In the genomic region with DNA sequence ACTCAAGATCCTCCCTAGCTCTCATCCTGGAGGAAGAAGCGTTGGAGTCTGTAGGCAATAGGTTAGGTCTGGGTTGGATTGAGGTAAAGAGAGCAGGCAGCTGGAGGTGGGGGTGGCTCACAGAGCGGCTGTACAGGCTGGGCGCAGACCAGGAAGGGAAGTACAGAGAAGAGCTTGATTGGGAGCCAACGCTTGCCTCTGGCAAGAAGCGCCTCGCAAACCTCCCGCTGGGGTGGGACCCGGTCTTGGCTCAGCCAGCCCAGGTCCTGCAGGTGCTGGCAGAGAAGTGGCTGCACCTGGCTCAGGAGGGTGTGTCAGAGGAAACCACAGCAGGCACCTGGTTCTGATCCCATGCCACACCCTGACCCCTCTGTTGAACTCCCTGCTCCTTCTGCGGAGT, we compare ENCODE assay signal across 8 mouse cellular contexts.
DNase-seq lines count a peak whose midpoint lies in the region; ATAC-seq and TF ChIP-seq lines count a peak whose summit lies in the region.

No protein-coding gene starts in this region.

- H3K9me3 ChIP-seq in forebrain, embryonic 10.5 days = no peaks in the 10 kb centered on the region
- H3K9me3 ChIP-seq in forebrain, embryonic 11.5 days (ENCODE audit: control insufficient read depth, low read length) = no peaks in the 10 kb centered on the region
- no peaks in the 10 kb centered on the region for H3K9me3 ChIP-seq in MEL (replicated peaks; ENCODE audit: insufficient read depth, low read length)
- no peaks in the 10 kb centered on the region for H3K9me3 ChIP-seq in heart, postnatal 0 days (replicated peaks; ENCODE audit: control insufficient read depth, low read length)
- H3K9me3 ChIP-seq in limb, embryonic 10.5 days (replicated peaks) = no peaks in the 10 kb centered on the region
- no peaks in the 10 kb centered on the region for H3K9me3 ChIP-seq in forebrain, embryonic 13.5 days (replicated peaks)

- TF ChIP-seq EP300 in MEL (IDR thresholded peaks at IDR 0.05; ENCODE audit: low read depth in 1 of 2, low read length in 2 of 2) = 0 out of 4 replicates have a peak, but pooled peaks of 1 of the 2 experiments have one; percentile 3
- no peak for TF ChIP-seq EP300 in heart, postnatal 0 days (IDR thresholded peaks at IDR 0.05; ENCODE audit: low read depth)

- ATAC-seq in forebrain, embryonic 11.5 days (replicated peaks; ENCODE audit: low FRiP score) = no peak
- ATAC-seq in heart, postnatal 0 days (ENCODE audit: insufficient read depth, low read depth) = no peak
- ATAC-seq in forebrain, embryonic 13.5 days = no peak

- 0 out of 2 replicates have a peak overlapping the region, but pooled peaks have one; percentile 36 for H3K27ac ChIP-seq in forebrain, embryonic 10.5 days
- no peak overlapping the region for H3K27ac ChIP-seq in forebrain, embryonic 11.5 days (ENCODE audit: low read depth, low read length)
- H3K27ac ChIP-seq in MEL (ENCODE audit: control insufficient read depth, low read depth, low read length) = no peak overlapping the region
- H3K27ac ChIP-seq in heart, postnatal 0 days (ENCODE audit: low read depth) = peak overlapping the region; percentile 32; the same call in 1 of the 2 replicates
- peak overlapping the region; percentile 33; the same call in 1 of the 2 replicates for H3K27ac ChIP-seq in limb, embryonic 10.5 days
- no peak overlapping the region for H3K27ac ChIP-seq in forebrain, embryonic 13.5 days

- no peak overlapping the region for H3K9ac ChIP-seq in forebrain, embryonic 11.5 days (ENCODE audit: low read length)
- no peak overlapping the region for H3K9ac ChIP-seq in MEL (ENCODE audit: control insufficient read depth, low read depth, low read length, poor library complexity, severe bottlenecking)
- H3K9ac ChIP-seq in heart, postnatal 0 days (replicated peaks; ENCODE audit: low read depth, low read length) = no peak overlapping the region
- H3K9ac ChIP-seq in forebrain, embryonic 13.5 days = no peak overlapping the region

- H3K4me2 ChIP-seq in forebrain, embryonic 11.5 days (ENCODE audit: low read depth, low read length, severe bottlenecking) = no peak overlapping the region
- peak overlapping the region; percentile 20 for H3K4me2 ChIP-seq in heart, postnatal 0 days (ENCODE audit: low read depth, low read length)
- no peak overlapping the region for H3K4me2 ChIP-seq in forebrain, embryonic 13.5 days

- no peaks in the 10 kb centered on the region for H3K79me2 ChIP-seq in MEL (ENCODE audit: control insufficient read depth, insufficient read depth, low read length, poor library complexity)

- 49% methylated on average over 9 of the region's 9 CpGs for whole genome bisulfite sequencing in forebrain, embryonic 10.5 days
- 65% methylated on average over 9 of the region's 9 CpGs for WGBS in forebrain, embryonic 11.5 days
- 23% methylated on average over 9 of the region's 9 CpGs for WGBS in heart, postnatal 0 days
- WGBS in limb, embryonic 10.5 days = 34% methylated on average over 9 of the region's 9 CpGs
- 54% methylated on average over 9 of the region's 9 CpGs for WGBS in forebrain, embryonic 13.5 days

- TF ChIP-seq POLR2A in MEL (IDR thresholded peaks at IDR 0.05; ENCODE audit: control insufficient read depth in 1 of 2, insufficient read depth in 1 of 2, low read depth in 1 of 2, low read length in 2 of 2, poor library complexity in 1 of 2) = no peak

- no peaks in the 10 kb centered on the region for H3K36me3 ChIP-seq in forebrain, embryonic 10.5 days (replicated peaks)
- H3K36me3 ChIP-seq in forebrain, embryonic 11.5 days (ENCODE audit: control insufficient read depth, insufficient read depth, low read length) = no peaks in the 10 kb centered on the region
- peaks cover 0 to 4% of the 10 kb centered on the region in 2 experiments; a peak in 1 of 4 replicates for H3K36me3 ChIP-seq in MEL (ENCODE audit: control insufficient read depth in 1 of 2, insufficient read depth in 2 of 2, low read length in 2 of 2)
- H3K36me3 ChIP-seq in heart, postnatal 0 days (replicated peaks; ENCODE audit: control insufficient read depth, insufficient read depth, low read length) = no peaks in the 10 kb centered on the region
- H3K36me3 ChIP-seq in limb, embryonic 10.5 days = no peaks in the 10 kb centered on the region
- H3K36me3 ChIP-seq in forebrain, embryonic 13.5 days (ENCODE audit: poor library complexity, severe bottlenecking) = no peaks in the 10 kb centered on the region

- TF ChIP-seq RAD21 in MEL (IDR thresholded peaks at IDR 0.05; ENCODE audit: low read depth, low read length) = no peak

- TF ChIP-seq CTCF in MEL (IDR thresholded peaks at IDR 0.05 in 2 of 3, conservative IDR thresholded peaks at IDR 0.05 in 1 of 3; ENCODE audit: control insufficient read depth in 1 of 3, insufficient read depth in 1 of 3, low read depth in 2 of 3, low read length in 3 of 3, poor library complexity in 1 of 3, severe bottlenecking in 1 of 3) = no peak
- TF ChIP-seq CTCF in heart, postnatal 0 days (IDR thresholded peaks at IDR 0.05; ENCODE audit: low read depth) = no peak

- DNase-seq in forebrain, embryonic 10.5 days (ENCODE audit: extremely low spot score, low spot score) = no peak
- DNase-seq in forebrain, embryonic 11.5 days (ENCODE audit: low spot score) = no peak
- DNase-seq in MEL (ENCODE audit: low read depth, low spot score) = peak; percentile 80
- peak; percentile 35 for DNase-seq in heart, postnatal 0 days (ENCODE audit: low spot score)
- DNase-seq in limb, embryonic 10.5 days (ENCODE audit: low spot score) = peak; percentile 41
- peak; percentile 38 for DNase-seq in ovary, postnatal 14 days (ENCODE audit: low spot score)
- DNase-seq in left cerebral cortex, adult 11 months (ENCODE audit: low spot score) = no peak

- no peak overlapping the region for H3K4me3 ChIP-seq in forebrain, embryonic 10.5 days
- no peak overlapping the region for H3K4me3 ChIP-seq in forebrain, embryonic 11.5 days (ENCODE audit: low read depth, low read length)
- H3K4me3 ChIP-seq in MEL (ENCODE audit: control insufficient read depth in 1 of 2, insufficient read depth in 1 of 2, low read depth in 2 of 2, low read length in 2 of 2) = no peak overlapping the region
- no peak overlapping the region for H3K4me3 ChIP-seq in heart, postnatal 0 days (ENCODE audit: low read depth, low read length)
- no peak overlapping the region for H3K4me3 ChIP-seq in limb, embryonic 10.5 days
- H3K4me3 ChIP-seq in forebrain, embryonic 13.5 days = no peak overlapping the region

- H3K27me3 ChIP-seq in forebrain, embryonic 10.5 days (ENCODE audit: poor library complexity, severe bottlenecking) = peaks cover 6% of the 10 kb centered on the region; the same call in 1 of the 2 replicates
- no peaks in the 10 kb centered on the region for H3K27me3 ChIP-seq in forebrain, embryonic 11.5 days (ENCODE audit: control insufficient read depth, insufficient read depth, low read length)
- no peaks in the 10 kb centered on the region for H3K27me3 ChIP-seq in MEL (ENCODE audit: control insufficient read depth in 1 of 2, insufficient read depth in 2 of 2, low read length in 2 of 2)
- H3K27me3 ChIP-seq in heart, postnatal 0 days (ENCODE audit: control insufficient read depth, insufficient read depth, low read length) = no peaks in the 10 kb centered on the region
- H3K27me3 ChIP-seq in limb, embryonic 10.5 days (ENCODE audit: low read depth, poor library complexity, severe bottlenecking) = no peaks in the 10 kb centered on the region
- H3K27me3 ChIP-seq in forebrain, embryonic 13.5 days = no peaks in the 10 kb centered on the region

- peaks cover 40% of the 10 kb centered on the region for H3K4me1 ChIP-seq in forebrain, embryonic 10.5 days
- H3K4me1 ChIP-seq in forebrain, embryonic 11.5 days (replicated peaks; ENCODE audit: control insufficient read depth, insufficient read depth, low read length) = no peaks in the 10 kb centered on the region
- H3K4me1 ChIP-seq in MEL (ENCODE audit: control insufficient read depth in 1 of 2, insufficient read depth in 2 of 2, low read length in 2 of 2) = peaks cover 4 to 13% of the 10 kb centered on the region in 2 experiments; a peak in 3 of 4 replicates
- no peaks in the 10 kb centered on the region for H3K4me1 ChIP-seq in heart, postnatal 0 days (ENCODE audit: control insufficient read depth, insufficient read depth)
- peaks cover 42% of the 10 kb centered on the region for H3K4me1 ChIP-seq in limb, embryonic 10.5 days
- H3K4me1 ChIP-seq in forebrain, embryonic 13.5 days = no peaks in the 10 kb centered on the region

TF ChIP-seq in MEL, 35 proteins besides CTCF, POLR2A, EP300 and RAD21:
- TF ChIP-seq TCF12 (IDR thresholded peaks at IDR 0.05; ENCODE audit: low read depth, low read length) = peak; percentile 74
- TF ChIP-seq ZNF384 (IDR thresholded peaks at IDR 0.05; ENCODE audit: low read depth, low read length) = no peak

Comparison
In these comparisons a context has a peak if more than half of its experiments do, and no peak if none do; other contexts are left out.
1. H3K27ac ChIP-seq: peak in forebrain, embryonic 10.5 days (single experiment), heart, postnatal 0 days (single experiment) and limb, embryonic 10.5 days (single experiment); none in forebrain, embryonic 11.5 days (single experiment), MEL (single experiment) and forebrain, embryonic 13.5 days (single experiment).
2. DNase-seq: peak in MEL (single experiment), heart, postnatal 0 days (single experiment), limb, embryonic 10.5 days (single experiment) and ovary, postnatal 14 days (single experiment); none in forebrain, embryonic 10.5 days (single experiment), forebrain, embryonic 11.5 days (single experiment) and left cerebral cortex, adult 11 months (single experiment).